Mouse (Mus musculus) ES-E14 (cell line): ENCODE measurements around the gene Ensa. TPM values are rescaled to one million over a fixed set of nuclear protein-coding genes. Genes with fewer than 3 reads are reported as not detected.
"Not testable (repeated sequence)": the region's sequence is repeated elsewhere in the genome, so short reads cannot be mapped to it uniquely, and the experiment has no call there.

Source experiments
- DNase-seq: peaks from one replicate; pipeline ENCODE4 v3.0.0-alpha.2; 2013; ENCODE audit warnings: low read depth, low spot score
- H3K27ac ChIP-seq: 2 replicates; pipeline ENCODE4 v1.5.1; 2012; ENCODE audit warnings: low read depth, mild to moderate bottlenecking, low read length, moderate library complexity, mixed read lengths; ENCODE audit not compliant: poor library complexity, insufficient read depth, severe bottlenecking
- H3K36me3 ChIP-seq: 2 replicates; pipeline ENCODE4 v1.6.1; 2012; ENCODE audit warnings: mild to moderate bottlenecking, low read length, moderate library complexity, mixed read lengths; ENCODE audit not compliant: control insufficient read depth, poor library complexity, insufficient read depth, severe bottlenecking
- H3K4me1 ChIP-seq, 2 experiments: fragments of 150-350 bp in 1 of 2; sonication (generic) in 1 of 2; 2 replicates each; pipeline ENCODE4 v1.6.1; 2012; ENCODE audit warnings: low read length in 2 of 2, mild to moderate bottlenecking in 1 of 2, mixed read lengths in 1 of 2; ENCODE audit not compliant: control insufficient read depth in 2 of 2, insufficient read depth in 2 of 2, poor library complexity in 1 of 2
- H3K4me3 ChIP-seq, 2 experiments: fragments of 150-350 bp in 1 of 2; sonication (generic) in 1 of 2; 2 replicates each; pipeline ENCODE4 v1.5.1; 2012; ENCODE audit warnings: low read length in 2 of 2, low read depth in 1 of 2, mild to moderate bottlenecking in 1 of 2, mixed read lengths in 1 of 2; ENCODE audit not compliant: insufficient read depth in 1 of 2, poor library complexity in 1 of 2, severe bottlenecking in 1 of 2
- H3K9ac ChIP-seq: 2 replicates; pipeline ENCODE4 v1.6.1; 2012; ENCODE audit warnings: low read depth, mild to moderate bottlenecking, low read length, mixed read lengths; ENCODE audit not compliant: poor library complexity, insufficient read depth, severe bottlenecking
- H3K9me3 ChIP-seq: fragments of 150-350 bp; sonication (generic); 2 replicates; pipeline ENCODE4 v1.6.1; 2012; ENCODE audit warnings: low read depth, mild to moderate bottlenecking, low read length; ENCODE audit not compliant: control insufficient read depth, insufficient read depth
- CHD2 ChIP-seq: IDR thresholded peaks from 2 replicates; pipeline ENCODE4 v1.6.1; 2014; ENCODE audit warnings: mild to moderate bottlenecking, low read depth, low read length, inconsistent platforms
- HCFC1 ChIP-seq: IDR thresholded peaks from 2 replicates; pipeline ENCODE4 v1.6.1; 2012; ENCODE audit warnings: low read length, inconsistent platforms, borderline replicate concordance; ENCODE audit not compliant: insufficient read depth
- MAFK ChIP-seq: IDR thresholded peaks from 2 replicates; pipeline ENCODE4 v1.6.1; 2014; ENCODE audit warnings: mild to moderate bottlenecking, low read depth, low read length, inconsistent platforms; ENCODE audit not compliant: insufficient read depth
- ZC3H11A ChIP-seq: IDR thresholded peaks from 2 replicates; pipeline ENCODE4 v1.6.1; 2012; ENCODE audit warnings: low read depth, mild to moderate bottlenecking, inconsistent platforms, low read length, borderline replicate concordance
- ZNF384 ChIP-seq: IDR thresholded peaks from 2 replicates; pipeline ENCODE4 v1.6.1; 2012; ENCODE audit warnings: low read depth, low read length, inconsistent platforms
- in situ Hi-C, 2 experiments: fragments of 600-800 bp; cut with MboI; formaldehyde crosslinking; loops; one replicate each; pipeline ENCODE4 v1.15.1; 2025; ENCODE audit warnings: low sequenced_read_pairs in 2 of 2, inconsistent platforms in 1 of 2; ENCODE audit not compliant: unreplicated experiment in 2 of 2
- total RNA-seq: library from RNA; depleted of rRNA; stranded (reverse); fragments of 300-350 nt; gene quantifications from 2 replicates; pipeline ENCODE4 v1.2.3, GENCODE M21; 2012

Ensa gene
- total RNA-seq, 1 experiment = 56.8 TPM

- H3K4me3 ChIP-seq = no peak overlapping the region
- H3K27ac ChIP-seq = peak overlapping the region; percentile 82
- H3K9me3 ChIP-seq = no peaks in the 10 kb centered on the region
- in situ Hi-C loops = no loop called here
- no peak for DNase-seq
- no peak for TF ChIP-seq ZNF384
- no peak for TF ChIP-seq CHD2
- no peak for TF ChIP-seq MAFK
- no peak for TF ChIP-seq HCFC1
- no peak for TF ChIP-seq ZC3H11A
- peaks cover 5% of the 10 kb centered on the region; the same call in 1 of the 2 replicates for H3K36me3 ChIP-seq
- peaks cover 6 to 32% of the 10 kb centered on the region in 2 experiments for H3K4me1 ChIP-seq
- H3K9ac ChIP-seq = peak overlapping the region; percentile 5; the same call in 1 of the 2 replicates
These were observed 44.5 kb downstream of the Ensa start for GRCm38 (mm10) chr3:95669309-95669665.

GRCm38 (mm10) chr3:95670419-95670818, 45.6 kb downstream of the Ensa start:
- 0 out of 2 replicates have a peak, but pooled peaks have one; percentile 6 for TF ChIP-seq ZNF384
- peaks cover 6 to 34% of the 10 kb centered on the region in 2 experiments for H3K4me1 ChIP-seq
- H3K9ac ChIP-seq, in situ Hi-C loops, H3K4me3 ChIP-seq, H3K36me3 ChIP-seq, H3K27ac ChIP-seq, H3K9me3 ChIP-seq, DNase-seq: not testable (repeated sequence)

- H3K9me3 ChIP-seq = no peaks in the 10 kb centered on the region
- no peak for DNase-seq
- no peak overlapping the region for H3K4me3 ChIP-seq
- TF ChIP-seq ZC3H11A = no peak
- no peak for TF ChIP-seq ZNF384
- TF ChIP-seq MAFK = no peak
- TF ChIP-seq HCFC1 = no peak
- TF ChIP-seq CHD2 = no peak
- H3K36me3 ChIP-seq = peaks cover 3% of the 10 kb centered on the region; the same call in 1 of the 2 replicates
- no peak overlapping the region; the same call in 1 of the 2 replicates for H3K27ac ChIP-seq
- in situ Hi-C loops = no loop called here
- peaks cover 8 to 37% of the 10 kb centered on the region in 2 experiments for H3K4me1 ChIP-seq
- H3K9ac ChIP-seq = peak overlapping the region; percentile 1; the same call in 1 of the 2 replicates
These were observed 46.4 kb downstream of the Ensa start for GRCm38 (mm10) chr3:95671201-95671600.

- no peaks in the 10 kb centered on the region for H3K9me3 ChIP-seq
- peak overlapping the region; percentile 100 for H3K27ac ChIP-seq
- in situ Hi-C loops = no loop called here
- no peak for DNase-seq
- peak overlapping the region; percentile 71; the same call in 1 of the 2 replicates for H3K9ac ChIP-seq
- H3K4me3 ChIP-seq = 0 out of 4 replicates have a peak overlapping the region, but pooled peaks of 1 of the 2 experiments have one; percentile 60
- TF ChIP-seq CHD2 = no peak
- TF ChIP-seq HCFC1 = no peak
- TF ChIP-seq ZNF384 = no peak
- TF ChIP-seq ZC3H11A = no peak
- TF ChIP-seq MAFK = no peak
- peaks cover 7 to 43% of the 10 kb centered on the region in 2 experiments for H3K4me1 ChIP-seq
- peaks cover 3% of the 10 kb centered on the region; the same call in 1 of the 2 replicates for H3K36me3 ChIP-seq
These were observed 47.7 kb downstream of the Ensa start for GRCm38 (mm10) chr3:95672461-95672860.
